Mouse (Mus musculus): ENCODE measurements around the gene Eml6. TPM values are rescaled to one million over a fixed set of nuclear protein-coding genes. Genes with fewer than 3 reads are reported as not detected.

Gene Eml6
- polyA plus RNA-seq (2015; fragmentation: Nextera tagmentation; extraction: Ambion mirVana): 2.9 and 3.6 TPM in 2 replicates

GRCm38 (mm10) chr11:30025835-30026472 is at the start of gene Eml6:
Eml6 (minus strand) TSS chr11:30026033.
- Histone ChIP-seq H3K4me2 (replicated peaks) (peak within 1 kb of the TSS; percentile 99), H3K4me1 (peaks cover 9% of the 10 kb centered on the region), H3K27ac (replicated peaks) (peak within 1 kb of the TSS; percentile 84), H3K4me3 (peak within 1 kb of the TSS; percentile 75), H3K27me3 (no peaks in the 10 kb centered on the region), H3K9me3 (no peaks in the 10 kb centered on the region), H3K36me3 (no peaks in the 10 kb centered on the region), H3K9ac (replicated peaks) (peak within 1 kb of the TSS; percentile 70)
- under 1% methylated on average over 39 of the region's 39 CpGs for WGBS
- ATAC-seq (replicated peaks): peak; percentile 100

DNA sequence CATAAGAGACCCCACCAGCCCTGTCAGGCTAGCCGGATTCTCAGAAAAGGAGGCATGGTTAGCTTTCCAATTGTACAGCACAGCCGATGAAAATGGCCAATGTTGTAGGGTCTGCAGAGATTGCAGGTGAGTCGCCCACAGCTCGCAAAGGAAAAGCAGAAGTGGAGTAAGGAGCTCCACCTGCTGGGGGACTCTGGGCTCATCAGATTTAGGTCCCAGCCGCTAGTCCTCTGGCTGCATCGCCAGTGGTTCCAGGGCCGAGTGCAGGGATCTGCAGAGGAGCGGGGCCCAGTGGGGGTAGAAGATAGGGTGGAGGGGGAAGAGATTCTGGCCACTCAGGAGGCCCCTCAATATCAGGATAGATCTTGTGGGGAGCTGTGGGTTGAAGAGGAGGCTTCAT is 31.5 kb upstream of the Eml6 start:
- no peaks in the 10 kb centered on the region for H3K4me1 ChIP-seq
- no peak for ATAC-seq (replicated peaks)
- H3K36me3 ChIP-seq: no peaks in the 10 kb centered on the region
- H3K9ac ChIP-seq (replicated peaks): no peak overlapping the region
- 49% methylated on average over 8 of the region's 8 CpGs for WGBS
- no peak overlapping the region for H3K4me3 ChIP-seq
- no peak overlapping the region for H3K4me2 ChIP-seq (replicated peaks)
- no peaks in the 10 kb centered on the region for H3K9me3 ChIP-seq
- no peaks in the 10 kb centered on the region for H3K27me3 ChIP-seq
- no peak overlapping the region for H3K27ac ChIP-seq (replicated peaks)

GRCm38 (mm10) chr11:30025144-30025543 is 689 bp downstream of the Eml6 start:
- Histone ChIP-seq H3K27me3 (no peaks in the 10 kb centered on the region), H3K4me3 (peak overlapping the region; percentile 75), H3K36me3 (no peaks in the 10 kb centered on the region), H3K27ac (replicated peaks) (no peak overlapping the region), H3K9me3 (no peaks in the 10 kb centered on the region), H3K4me1 (peaks cover 9% of the 10 kb centered on the region), H3K9ac (replicated peaks) (peak overlapping the region; percentile 70), H3K4me2 (replicated peaks) (peak overlapping the region; percentile 99)
- WGBS: 6% methylated on average over 4 of the region's 4 CpGs
- ATAC-seq (replicated peaks): no peak

DNA sequence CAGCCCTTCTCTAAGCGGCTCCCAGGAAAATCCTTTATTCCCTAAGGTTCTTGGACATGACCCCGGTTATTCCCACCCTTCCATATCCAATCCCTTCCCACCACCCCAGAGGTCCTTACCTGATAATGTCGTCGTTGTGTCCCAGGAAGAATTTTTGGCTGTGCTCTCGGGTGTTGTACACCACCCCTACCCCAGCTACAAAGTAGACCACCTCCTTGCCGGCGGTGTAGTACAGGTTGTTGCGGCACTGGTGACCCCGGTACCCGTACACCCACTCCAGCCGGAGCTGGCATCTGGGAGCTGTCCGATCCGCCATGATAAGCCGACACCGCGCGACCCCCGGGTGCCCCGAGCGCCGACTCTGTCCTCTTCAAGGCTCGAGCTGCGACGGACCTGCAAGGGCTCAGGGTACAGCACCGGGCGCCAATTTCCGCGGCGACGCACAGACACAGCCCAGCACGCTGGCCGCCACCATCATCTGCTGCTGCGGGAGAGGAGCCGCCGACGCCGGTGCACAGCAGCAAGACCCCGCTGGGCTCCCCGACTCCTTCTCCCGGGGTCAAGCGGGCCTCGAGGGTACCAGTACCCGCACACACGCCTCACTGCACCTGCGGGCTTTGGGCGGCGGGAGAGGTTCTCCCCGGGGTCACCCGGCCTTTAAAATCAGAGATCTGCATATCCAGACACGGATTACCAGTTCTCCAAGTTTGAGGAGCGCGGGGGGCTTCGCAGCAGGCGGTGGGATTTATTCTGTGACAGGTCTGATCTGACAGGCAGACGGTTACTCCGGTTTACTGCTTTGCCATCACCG is 1.4 kb downstream of the Eml6 start:
- H3K4me3 ChIP-seq: peak overlapping the region; percentile 75
- no peaks in the 10 kb centered on the region for H3K27me3 ChIP-seq
- peak overlapping the region; percentile 99 for H3K4me2 ChIP-seq (replicated peaks)
- 0 out of 2 replicates have a peak, but pooled peaks have one; percentile 3 for ATAC-seq (replicated peaks)
- no peaks in the 10 kb centered on the region for H3K9me3 ChIP-seq
- under 1% methylated on average over 57 of the region's 57 CpGs for WGBS
- H3K27ac ChIP-seq (replicated peaks): peak overlapping the region; percentile 36; the same call in 1 of the 2 replicates
- H3K36me3 ChIP-seq: no peaks in the 10 kb centered on the region
- peaks cover 9% of the 10 kb centered on the region for H3K4me1 ChIP-seq
- H3K9ac ChIP-seq (replicated peaks): peak overlapping the region; percentile 70

GRCm38 (mm10) chr11:29986257-29986656 is 39.6 kb downstream of the Eml6 start:
- no peaks in the 10 kb centered on the region for H3K9me3 ChIP-seq
- 84% methylated on average over 2 of the region's 2 CpGs for WGBS
- ATAC-seq (replicated peaks): no peak
- no peak overlapping the region for H3K9ac ChIP-seq (replicated peaks)
- H3K4me3 ChIP-seq: no peak overlapping the region
- H3K4me2 ChIP-seq (replicated peaks): no peak overlapping the region
- no peaks in the 10 kb centered on the region for H3K36me3 ChIP-seq
- H3K27me3 ChIP-seq: no peaks in the 10 kb centered on the region
- H3K27ac ChIP-seq (replicated peaks): no peak overlapping the region
- no peaks in the 10 kb centered on the region for H3K4me1 ChIP-seq

GRCm38 (mm10) chr11:29968874-29969273 is 57.0 kb downstream of the Eml6 start:
- Histone ChIP-seq H3K4me1 (no peaks in the 10 kb centered on the region), H3K36me3 (no peaks in the 10 kb centered on the region), H3K27ac (replicated peaks) (no peak overlapping the region), H3K4me3 (no peak overlapping the region), H3K9me3 (no peaks in the 10 kb centered on the region), H3K27me3 (no peaks in the 10 kb centered on the region), H3K4me2 (replicated peaks) (no peak overlapping the region), H3K9ac (replicated peaks) (no peak overlapping the region)
- 38% methylated on average over 1 of the region's 1 CpGs for WGBS
- no peak for ATAC-seq (replicated peaks)

DNA sequence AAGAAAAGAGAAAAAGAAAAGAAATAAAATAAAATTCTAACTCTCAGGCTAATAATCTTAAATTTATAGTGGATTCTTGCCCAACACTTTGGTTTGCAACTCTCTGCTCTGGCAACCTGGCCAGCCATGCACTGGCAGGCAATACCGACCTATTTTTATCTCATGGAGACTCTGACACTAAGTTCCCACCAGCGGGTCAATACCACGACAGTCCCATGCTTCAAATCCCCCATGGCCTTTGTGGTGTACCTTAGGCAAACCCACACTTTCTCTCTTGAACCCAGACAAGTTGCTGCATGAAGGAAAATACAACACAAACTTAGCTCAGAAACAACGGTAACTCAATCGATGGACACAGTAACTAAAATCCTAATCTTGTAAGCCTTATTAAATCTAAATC is 66.5 kb downstream of the Eml6 start:
- WGBS: 91% methylated on average over 5 of the region's 5 CpGs
- H3K36me3 ChIP-seq: no peaks in the 10 kb centered on the region
- no peak overlapping the region for H3K9ac ChIP-seq (replicated peaks)
- no peak overlapping the region for H3K27ac ChIP-seq (replicated peaks)
- H3K27me3 ChIP-seq: no peaks in the 10 kb centered on the region
- H3K4me3 ChIP-seq: no peak overlapping the region
- no peak overlapping the region for H3K4me2 ChIP-seq (replicated peaks)
- no peaks in the 10 kb centered on the region for H3K4me1 ChIP-seq
- no peak for ATAC-seq (replicated peaks)
- H3K9me3 ChIP-seq: no peaks in the 10 kb centered on the region

DNA sequence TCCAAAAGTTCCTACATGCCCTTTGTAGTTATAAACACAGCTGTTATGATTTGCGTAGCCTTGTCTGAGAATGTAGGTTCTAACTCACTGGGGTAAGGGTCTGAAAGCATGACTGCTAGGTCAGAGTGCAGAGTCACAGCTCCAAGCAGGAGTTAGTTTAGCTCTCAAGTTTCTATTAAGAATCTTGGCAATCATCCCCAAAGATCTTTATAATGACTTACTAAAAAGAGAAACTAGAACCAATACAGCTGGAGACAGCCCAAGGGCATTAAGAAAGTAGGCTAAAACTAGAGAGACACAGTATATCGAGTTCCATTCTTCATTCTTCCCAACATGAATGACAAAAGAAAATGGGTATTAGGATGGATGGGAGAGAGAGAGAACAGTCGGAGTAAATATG is 81.2 kb downstream of the Eml6 start:
- 84% methylated on average over 3 of the region's 3 CpGs for WGBS
- 0 out of 2 replicates have a peak, but pooled peaks cover 3% of the 10 kb centered on the region for H3K9me3 ChIP-seq
- no peak overlapping the region for H3K9ac ChIP-seq (replicated peaks)
- H3K4me3 ChIP-seq: no peak overlapping the region
- no peak for ATAC-seq (replicated peaks)
- H3K36me3 ChIP-seq: no peaks in the 10 kb centered on the region
- no peak overlapping the region for H3K27ac ChIP-seq (replicated peaks)
- no peak overlapping the region for H3K4me2 ChIP-seq (replicated peaks)
- H3K4me1 ChIP-seq: no peaks in the 10 kb centered on the region
- H3K27me3 ChIP-seq: no peaks in the 10 kb centered on the region

DNA sequence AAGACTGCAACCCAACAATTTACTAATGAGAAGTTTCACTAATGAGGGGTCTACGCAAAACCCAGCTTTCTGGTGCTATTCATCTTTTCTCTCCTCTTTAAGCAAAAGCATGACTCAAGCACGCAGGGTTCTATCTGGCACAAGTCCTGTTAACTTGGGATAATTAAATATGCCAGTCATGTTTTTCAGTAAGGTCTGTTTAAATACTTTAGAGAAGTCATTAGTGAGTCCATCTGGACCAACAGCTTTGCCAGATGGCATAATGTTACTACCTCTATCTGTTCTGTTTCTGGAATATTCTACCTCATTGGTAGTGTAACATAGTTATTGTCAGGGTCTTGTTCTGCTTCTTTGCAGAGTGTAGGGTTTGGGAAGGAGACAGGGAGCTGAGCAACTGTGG is 101.5 kb downstream of the Eml6 start:
- Histone ChIP-seq H3K27ac (replicated peaks) (peak overlapping the region; percentile 42; the same call in 1 of the 2 replicates), H3K4me2 (replicated peaks) (no peak overlapping the region), H3K9ac (replicated peaks) (no peak overlapping the region), H3K36me3 (no peaks in the 10 kb centered on the region), H3K9me3 (no peaks in the 10 kb centered on the region), H3K4me3 (no peak overlapping the region), H3K4me1 (peaks cover 10% of the 10 kb centered on the region), H3K27me3 (no peaks in the 10 kb centered on the region)
- WGBS: 16% methylated on average over 2 of the region's 2 CpGs
- peak; percentile 95 for ATAC-seq (replicated peaks)

DNA sequence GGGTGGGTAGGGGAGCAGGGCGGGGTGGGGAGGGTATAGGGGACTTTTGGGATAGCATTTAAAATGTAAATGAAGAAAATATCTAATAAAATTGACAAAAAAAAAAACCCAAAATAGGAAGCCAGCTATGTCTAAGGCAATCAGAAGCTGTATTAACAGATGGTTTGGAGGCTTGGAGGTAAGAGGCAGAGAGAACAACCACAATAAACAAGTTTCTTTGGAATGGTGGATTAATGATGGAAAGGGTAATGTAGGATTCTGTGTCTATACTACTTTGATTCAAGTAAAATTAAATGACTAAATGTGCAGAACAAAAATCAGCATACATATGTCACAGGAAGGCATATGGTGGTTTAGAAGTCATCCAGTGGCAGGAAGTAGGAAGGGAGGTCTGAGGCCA is 102.0 kb downstream of the Eml6 start:
- Histone ChIP-seq H3K27me3 (no peaks in the 10 kb centered on the region), H3K27ac (replicated peaks) (no peak overlapping the region), H3K36me3 (no peaks in the 10 kb centered on the region), H3K4me1 (peaks cover 10% of the 10 kb centered on the region), H3K9ac (replicated peaks) (no peak overlapping the region), H3K4me2 (replicated peaks) (no peak overlapping the region), H3K4me3 (no peak overlapping the region), H3K9me3 (no peaks in the 10 kb centered on the region)
- WGBS: 95% methylated on average over 1 of the region's 1 CpGs
- ATAC-seq (replicated peaks): peak; percentile 55

DNA sequence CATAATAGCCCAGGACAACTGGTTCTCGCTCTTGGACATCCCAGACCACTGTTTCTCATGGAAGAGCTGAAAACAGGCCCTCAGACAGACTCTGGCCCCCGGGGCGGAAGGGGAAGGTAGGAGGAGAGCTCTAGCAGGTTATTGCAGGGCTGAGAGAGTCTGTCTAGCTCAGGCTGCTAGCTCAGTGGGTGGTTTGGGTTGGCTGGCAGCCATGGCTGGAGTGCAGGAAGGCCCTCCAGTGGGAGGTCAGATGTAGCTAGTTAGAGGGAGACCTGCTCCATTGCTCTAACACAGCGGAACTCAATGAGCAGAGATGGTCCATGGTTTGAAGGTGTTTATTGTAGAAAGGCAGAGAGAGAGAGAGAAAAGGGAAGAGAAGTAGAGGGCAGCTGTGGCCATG is 112.7 kb downstream of the Eml6 start:
- 93% methylated on average over 4 of the region's 4 CpGs for WGBS
- H3K27me3 ChIP-seq: no peaks in the 10 kb centered on the region
- H3K9ac ChIP-seq (replicated peaks): no peak overlapping the region
- ATAC-seq (replicated peaks): no peak
- H3K4me3 ChIP-seq: no peak overlapping the region
- H3K4me2 ChIP-seq (replicated peaks): no peak overlapping the region
- H3K36me3 ChIP-seq: no peaks in the 10 kb centered on the region
- no peak overlapping the region for H3K27ac ChIP-seq (replicated peaks)
- no peaks in the 10 kb centered on the region for H3K4me1 ChIP-seq
- no peaks in the 10 kb centered on the region for H3K9me3 ChIP-seq

- Histone ChIP-seq H3K9ac (replicated peaks) (no peak overlapping the region), H3K4me3 (no peak overlapping the region), H3K36me3 (no peaks in the 10 kb centered on the region), H3K4me1 (no peaks in the 10 kb centered on the region), H3K27me3 (no peaks in the 10 kb centered on the region), H3K27ac (replicated peaks) (no peak overlapping the region), H3K9me3 (no peaks in the 10 kb centered on the region), H3K4me2 (replicated peaks) (no peak overlapping the region)
- no peak for ATAC-seq (replicated peaks)
These were observed 116.5 kb downstream of the Eml6 start for GRCm38 (mm10) chr11:29909330-29909729.
